Mouse (Mus musculus) bone marrow, adult 2 months (tissue): Measurements from ENCODE around the gene Ssbp3. TPM values are rescaled to one million over a fixed set of nuclear protein-coding genes. Genes with fewer than 3 reads are reported as not detected.
A peak's percentile ranks its signal among the peaks of the same experiment; 100 is the strongest.

Experiments
- H3K27ac ChIP-seq: fragments of 200-500 bp; 2 replicates; pipeline ENCODE4 v1.5.1; 2012; ENCODE audit warnings: low read depth, mild to moderate bottlenecking, control low read depth, inconsistent platforms, low read length; ENCODE audit not compliant: control insufficient read depth, poor library complexity, insufficient read depth
- H3K4me1 ChIP-seq: fragments of 200-500 bp; 2 replicates; pipeline ENCODE4 v1.6.1; 2011; ENCODE audit warnings: low read length; ENCODE audit not compliant: control insufficient read depth, insufficient read depth
- H3K4me3 ChIP-seq: fragments of 200-500 bp; replicated peaks from 2 replicates; pipeline ENCODE3; 2011; ENCODE audit warnings: mild to moderate bottlenecking, low read depth, low read length, control low read depth; ENCODE audit not compliant: control insufficient read depth
- CTCF ChIP-seq: fragments of 200-500 bp; IDR thresholded peaks from 2 replicates; pipeline ENCODE4 v1.5.1; 2011; ENCODE audit warnings: low read length, control low read depth; ENCODE audit not compliant: control insufficient read depth, insufficient read depth
- POLR2A ChIP-seq: fragments of 200-500 bp; IDR thresholded peaks from 2 replicates; pipeline ENCODE4 v1.6.1; 2011; ENCODE audit warnings: low read depth, mild to moderate bottlenecking, control low read depth, low read length, borderline replicate concordance; ENCODE audit not compliant: control insufficient read depth
- WGBS: fragments of 180-500 bp; shearing (Covaris S2); methylation state at CpG from one replicate; pipeline ENCODE4 v1.1.7; 2018; 5-methylcytosine and 5-hydroxymethylcytosine counted together
- polyA plus RNA-seq: library from polyadenylated mRNA; stranded (reverse); fragments of >200 nt; gene quantifications from 2 replicates; pipeline ENCODE4 v1.2.4, GENCODE M21; 2011; ENCODE audit warnings: low replicate concordance; ENCODE audit not compliant: missing spikeins, insufficient read depth, insufficient read length

Ssbp3 gene
- polyA plus RNA-seq, 1 experiment = 84.3 TPM

- Histone ChIP-seq H3K27ac (no peak overlapping the region), H3K4me1 (peaks cover 9% of the 10 kb centered on the region), H3K4me3 (no peak overlapping the region)
- TF ChIP-seq CTCF = peak; percentile 22; the same call in 1 of the 2 replicates
- TF ChIP-seq POLR2A = no peak
- 14% methylated on average over 4 of the region's 4 CpGs for WGBS
Observed at GRCm38 (mm10) chr4:106951455-106951854, 41.0 kb downstream of the Ssbp3 start.

- peaks cover 9% of the 10 kb centered on the region for H3K4me1 ChIP-seq
- no peak overlapping the region for H3K27ac ChIP-seq
- H3K4me3 ChIP-seq = no peak overlapping the region
- TF ChIP-seq POLR2A = no peak
- no peak for TF ChIP-seq CTCF
Observed at GRCm38 (mm10) chr4:106953221-106953620, 42.7 kb downstream of the Ssbp3 start.

GRCm38 (mm10) chr4:106953760-106954159, 43.3 kb downstream of the Ssbp3 start:
- no peak overlapping the region for H3K4me3 ChIP-seq
- H3K27ac ChIP-seq = no peak overlapping the region
- peaks cover 9% of the 10 kb centered on the region for H3K4me1 ChIP-seq
- WGBS = 97% methylated on average over 5 of the region's 5 CpGs
- no peak for TF ChIP-seq POLR2A
- no peak for TF ChIP-seq CTCF

GRCm38 (mm10) chr4:106955729-106956712, 45.5 kb downstream of the Ssbp3 start:
- no peak for TF ChIP-seq POLR2A
- TF ChIP-seq CTCF = no peak
- H3K4me1 ChIP-seq = peaks cover 4% of the 10 kb centered on the region

GRCm38 (mm10) chr4:106958117-106958516, 47.6 kb downstream of the Ssbp3 start:
- TF ChIP-seq POLR2A = no peak
- TF ChIP-seq CTCF = no peak
- WGBS = 49% methylated on average over 2 of the region's 2 CpGs
- Histone ChIP-seq H3K4me1 (peaks cover 3% of the 10 kb centered on the region), H3K4me3 (no peak overlapping the region), H3K27ac (no peak overlapping the region)

More at GRCm38 (mm10) chr4:106955729-106956712, 45.5 kb downstream of the Ssbp3 start:
- 34% methylated on average over 19 of the region's 19 CpGs for WGBS
- Histone ChIP-seq H3K27ac (no peak overlapping the region), H3K4me3 (no peak overlapping the region)

GRCm38 (mm10) chr4:106958561-106958960, 48.1 kb downstream of the Ssbp3 start:
- H3K4me1 ChIP-seq = peaks cover 3% of the 10 kb centered on the region
- no peak overlapping the region for H3K27ac ChIP-seq
- no peak overlapping the region for H3K4me3 ChIP-seq
- 66% methylated on average over 3 of the region's 3 CpGs for whole genome bisulfite sequencing
- TF ChIP-seq CTCF (no peak), POLR2A (no peak)

- H3K4me1 ChIP-seq = peaks cover 3% of the 10 kb centered on the region
- TF ChIP-seq CTCF (no peak), POLR2A (no peak)
- 87% methylated on average over 12 of the region's 12 CpGs for WGBS
- H3K27ac ChIP-seq = no peak overlapping the region
- no peak overlapping the region for H3K4me3 ChIP-seq
Observed at GRCm38 (mm10) chr4:106959506-106960302, 49.2 kb downstream of the Ssbp3 start.

- Histone ChIP-seq H3K27ac (no peak overlapping the region), H3K4me1 (peaks cover 3% of the 10 kb centered on the region), H3K4me3 (no peak overlapping the region)
- WGBS = 85% methylated on average over 2 of the region's 2 CpGs
- TF ChIP-seq POLR2A (no peak), CTCF (no peak)
Observed at GRCm38 (mm10) chr4:106960476-106960875, 50.0 kb downstream of the Ssbp3 start.
